Mouse (Mus musculus) kidney, adult 2 months (tissue): ENCODE data around the gene Dpyd. TPM values are rescaled to one million over a fixed set of nuclear protein-coding genes. Genes with fewer than 3 reads are reported as not detected.

Experiments used
- DNase-seq: peaks from one replicate; pipeline ENCODE4 v3.0.0; 2021
- H3K27ac ChIP-seq: fragments of 200-500 bp; 2 replicates; pipeline ENCODE4 v1.5.1; 2012; ENCODE audit warnings: low read depth, low read length, control low read depth, inconsistent platforms; ENCODE audit not compliant: insufficient read depth
- H3K27me3 ChIP-seq: fragments of 200-500 bp; replicated peaks from 2 replicates; pipeline ENCODE4 v1.6.1; 2012; ENCODE audit warnings: mild to moderate bottlenecking, moderate library complexity, low read length, inconsistent platforms; ENCODE audit not compliant: control insufficient read depth, insufficient read depth
- H3K36me3 ChIP-seq: fragments of 200-500 bp; 2 replicates; pipeline ENCODE4 v1.6.1; 2012; ENCODE audit warnings: mild to moderate bottlenecking, moderate library complexity, low read length, inconsistent platforms; ENCODE audit not compliant: control insufficient read depth, insufficient read depth
- H3K4me1 ChIP-seq: fragments of 200-500 bp; 2 replicates; pipeline ENCODE4 v1.6.1; 2011; ENCODE audit warnings: low read length; ENCODE audit not compliant: control insufficient read depth, insufficient read depth
- H3K4me3 ChIP-seq: fragments of 200-500 bp; 2 replicates; pipeline ENCODE4 v1.5.1; 2011; ENCODE audit warnings: mild to moderate bottlenecking, low read depth, low read length, control low read depth; ENCODE audit not compliant: insufficient read depth
- CTCF ChIP-seq: fragments of 200-500 bp; conservative IDR thresholded peaks from 2 replicates; pipeline ENCODE4 v1.5.1; 2011; ENCODE audit warnings: low read depth, mild to moderate bottlenecking, control low read depth, low read length, moderate library complexity, mixed read lengths; ENCODE audit not compliant: insufficient read depth, insufficient read length
- POLR2A ChIP-seq: fragments of 200-500 bp; IDR thresholded peaks from one replicate; pipeline ENCODE4 v1.6.1; 2011; ENCODE audit warnings: low read depth, low read length, control low read depth
- WGBS: fragments of 180-500 bp; shearing (Covaris S2); methylation state at CpG from one replicate; pipeline ENCODE4 v1.1.7; 2018; 5-methylcytosine and 5-hydroxymethylcytosine counted together
- polyA plus RNA-seq: library from polyadenylated mRNA; depleted of rRNA; stranded (reverse); fragments of >200 nt; gene quantifications from 2 replicates; pipeline ENCODE4 v1.2.3, GENCODE M21; 2012

The Dpyd gene
- polyA plus RNA-seq, 1 experiment, result 18.6 TPM

DNA sequence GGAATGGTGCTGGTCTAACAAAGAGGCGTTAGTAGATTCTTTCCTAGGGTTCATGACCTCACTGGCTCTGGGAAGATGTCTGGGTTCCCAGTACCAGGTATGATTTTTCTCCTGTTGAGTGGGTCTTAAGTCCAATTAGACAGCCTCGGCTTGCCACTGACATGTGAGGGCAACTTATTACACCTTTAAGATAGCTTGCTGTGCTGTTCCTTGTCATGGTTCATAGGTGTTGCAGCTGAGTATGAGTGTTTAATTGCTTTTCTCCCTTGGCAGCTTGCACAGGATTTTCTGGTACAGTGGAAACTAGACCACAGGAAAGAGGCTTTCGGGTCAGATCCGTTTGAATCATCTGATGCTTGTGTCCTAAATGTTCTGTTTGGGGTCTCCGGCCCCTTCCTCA is 290.8 kb downstream of the Dpyd start:
- Histone ChIP-seq H3K36me3 (no peaks in the 10 kb centered on the region), H3K4me1 (no peaks in the 10 kb centered on the region; the same call in 1 of the 2 replicates), H3K4me3 (no peak overlapping the region), H3K27ac (no peak overlapping the region), H3K27me3 (no peaks in the 10 kb centered on the region)
- TF ChIP-seq CTCF (no peak), POLR2A (no peak)
- 50% methylated on average over 5 of the region's 5 CpGs for WGBS
- DNase-seq, result peak; percentile 51

GRCm38 (mm10) chr3:118855411-118855810 is 293.5 kb downstream of the Dpyd start:
- Histone ChIP-seq H3K4me3 (no peak overlapping the region), H3K36me3 (no peaks in the 10 kb centered on the region), H3K4me1 (no peaks in the 10 kb centered on the region; the same call in 1 of the 2 replicates), H3K27ac (no peak overlapping the region), H3K27me3 (no peaks in the 10 kb centered on the region)
- TF ChIP-seq CTCF (no peak), POLR2A (no peak)
- 68% methylated on average over 7 of the region's 7 CpGs for WGBS
- no peak for DNase-seq

- Histone ChIP-seq H3K36me3 (no peaks in the 10 kb centered on the region), H3K4me3 (no peak overlapping the region), H3K4me1 (no peaks in the 10 kb centered on the region), H3K27ac (no peak overlapping the region), H3K27me3 (no peaks in the 10 kb centered on the region)
- WGBS, result 74% methylated on average over 10 of the region's 10 CpGs
- TF ChIP-seq POLR2A, result no peak
- TF ChIP-seq CTCF, result no peak
- no peak for DNase-seq
Measured at GRCm38 (mm10) chr3:118869113-118870107, 307.5 kb downstream of the Dpyd start.

GRCm38 (mm10) chr3:118875871-118876270 is 313.9 kb downstream of the Dpyd start:
- DNase-seq, result no peak
- no peak overlapping the region for H3K27ac ChIP-seq
- WGBS, result 83% methylated on average over 2 of the region's 2 CpGs
- no peaks in the 10 kb centered on the region for H3K27me3 ChIP-seq
- H3K4me3 ChIP-seq, result no peak overlapping the region
- no peak for TF ChIP-seq CTCF
- TF ChIP-seq POLR2A, result no peak
- no peaks in the 10 kb centered on the region for H3K36me3 ChIP-seq
- no peaks in the 10 kb centered on the region for H3K4me1 ChIP-seq

DNA sequence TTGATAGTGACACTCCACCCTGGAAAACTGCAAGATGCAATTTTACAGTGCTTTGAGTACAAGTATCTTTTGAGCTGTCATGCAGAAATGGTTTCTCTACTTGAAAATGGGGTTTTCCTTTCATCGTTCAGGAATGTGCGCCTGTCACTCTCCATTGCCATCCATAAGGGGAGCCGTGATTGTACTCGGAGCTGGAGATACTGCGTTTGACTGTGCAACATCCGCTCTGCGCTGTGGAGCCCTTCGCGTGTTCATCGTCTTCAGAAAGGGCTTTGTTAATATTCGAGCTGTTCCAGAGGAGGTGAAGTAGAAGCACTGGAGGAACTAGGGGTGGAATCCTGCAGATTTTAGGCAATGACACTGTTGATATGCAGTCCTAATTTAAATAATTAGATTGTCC is 337.1 kb downstream of the Dpyd start:
- no peak for TF ChIP-seq CTCF
- no peak for TF ChIP-seq POLR2A
- no peak overlapping the region for H3K4me3 ChIP-seq
- no peaks in the 10 kb centered on the region for H3K4me1 ChIP-seq
- H3K36me3 ChIP-seq, result no peaks in the 10 kb centered on the region
- H3K27ac ChIP-seq, result no peak overlapping the region
- no peaks in the 10 kb centered on the region for H3K27me3 ChIP-seq
- WGBS, result 87% methylated on average over 11 of the region's 11 CpGs
- DNase-seq, result no peak

GRCm38 (mm10) chr3:118991312-118991711 is 429.4 kb downstream of the Dpyd start:
- Histone ChIP-seq H3K27me3 (no peaks in the 10 kb centered on the region), H3K27ac (no peak overlapping the region), H3K4me3 (no peak overlapping the region), H3K36me3 (no peaks in the 10 kb centered on the region), H3K4me1 (no peaks in the 10 kb centered on the region)
- TF ChIP-seq CTCF (no peak), POLR2A (no peak)
- 87% methylated on average over 2 of the region's 2 CpGs for WGBS
- no peak for DNase-seq

DNA sequence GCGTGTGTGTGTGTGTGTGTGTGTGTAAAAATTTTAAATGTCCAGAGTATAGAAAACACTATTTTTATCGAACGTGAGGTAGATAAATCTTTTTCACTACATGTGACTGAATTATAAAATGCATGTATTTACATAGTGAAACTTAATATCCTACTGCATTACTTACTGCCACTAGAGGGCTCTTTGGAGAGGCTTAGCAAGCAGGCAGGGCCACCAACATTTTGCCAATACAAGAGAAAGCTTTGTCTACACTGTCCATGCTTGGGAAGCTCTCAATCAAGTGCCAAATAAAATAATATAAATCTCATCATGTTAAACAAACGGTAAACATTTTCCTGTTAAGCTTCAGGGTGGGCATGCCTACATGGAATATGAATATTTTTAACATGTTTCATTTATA is 429.9 kb downstream of the Dpyd start:
- Histone ChIP-seq H3K27me3 (no peaks in the 10 kb centered on the region), H3K36me3 (no peaks in the 10 kb centered on the region), H3K27ac (no peak overlapping the region), H3K4me3 (no peak overlapping the region), H3K4me1 (no peaks in the 10 kb centered on the region)
- no peak for DNase-seq
- 78% methylated on average over 4 of the region's 4 CpGs for WGBS
- no peak for TF ChIP-seq POLR2A
- TF ChIP-seq CTCF, result peak; percentile 33
